Mouse (Mus musculus) kidney, adult 2 months (tissue): Measurements from ENCODE around the gene Ttc28.

ENCODE experiments used
- CTCF ChIP-seq: fragments of 200-500 bp; conservative IDR thresholded peaks from 2 replicates; pipeline ENCODE4 v1.5.1; 2011; ENCODE audit warnings: low read depth, mild to moderate bottlenecking, control low read depth, low read length, moderate library complexity, mixed read lengths; ENCODE audit not compliant: insufficient read depth, insufficient read length
- POLR2A ChIP-seq: fragments of 200-500 bp; IDR thresholded peaks from one replicate; pipeline ENCODE4 v1.6.1; 2011; ENCODE audit warnings: low read depth, low read length, control low read depth

DNA sequence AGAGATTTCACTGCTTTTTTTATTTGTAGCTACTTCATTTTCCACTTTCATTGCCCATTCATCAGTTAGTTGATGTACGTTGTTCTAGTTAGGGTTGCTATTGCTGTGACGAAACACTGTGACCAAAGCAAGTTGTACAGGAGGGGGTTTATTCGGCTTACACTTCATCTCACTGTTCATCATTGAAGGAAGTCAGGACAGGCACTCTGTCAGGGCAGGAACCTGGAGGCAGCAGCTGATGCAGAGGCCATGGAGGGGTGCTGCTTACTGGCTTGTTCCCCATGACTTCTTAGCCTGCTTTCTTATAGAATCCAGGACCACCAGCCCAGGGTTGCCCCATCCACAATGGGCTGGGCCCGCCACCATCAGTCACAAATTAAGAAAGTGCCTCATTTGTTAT, 19.2 kb downstream of the Ttc28 start:
- TF ChIP-seq CTCF (no peak), POLR2A (no peak)
